Mouse (Mus musculus) frontal cortex, postnatal 10 days (tissue): ENCODE data around the gene Mrpl50.
"Not testable (repeated sequence)": the region's sequence is repeated elsewhere in the genome, so short reads cannot be mapped to it uniquely, and the experiment has no call there.

Experiments
- DNase-seq, 2 experiments: peaks; one replicate each; pipeline ENCODE4 v3.0.0; 2022; ENCODE audit warnings: low spot score in 2 of 2, mixed read lengths in 1 of 2

The Mrpl50 gene

GRCm38 (mm10) chr4:49510236-49510835, 10.6 kb downstream of the Mrpl50 start:
- not testable (repeated sequence) for DNase-seq

- DNase-seq = no peak
These were observed 11.7 kb downstream of the Mrpl50 start for GRCm38 (mm10) chr4:49509183-49509582.

GRCm38 (mm10) chr4:49506386-49506785, 14.5 kb downstream of the Mrpl50 start, which contains the start of gene Baat:
Gene Baat (minus strand): TSS chr4:49506557.
- no peak for DNase-seq

GRCm38 (mm10) chr4:49503563-49503962, 17.3 kb downstream of the Mrpl50 start:
- no peak for DNase-seq

- DNase-seq = not testable (repeated sequence)
These were observed 34.8 kb downstream of the Mrpl50 start for GRCm38 (mm10) chr4:49485934-49486650.

GRCm38 (mm10) chr4:49485442-49485841, 35.5 kb downstream of the Mrpl50 start:
- no peak for DNase-seq

GRCm38 (mm10) chr4:49480896-49481295, 40.0 kb downstream of the Mrpl50 start:
- DNase-seq = no peak

- no peak for DNase-seq
These were observed 40.7 kb downstream of the Mrpl50 start for GRCm38 (mm10) chr4:49480104-49480760.

- not testable (repeated sequence) for DNase-seq
These were observed 41.9 kb downstream of the Mrpl50 start for GRCm38 (mm10) chr4:49479035-49479434.

GRCm38 (mm10) chr4:49478118-49478877, 42.6 kb downstream of the Mrpl50 start:
- no peak for DNase-seq

GRCm38 (mm10) chr4:49474583-49474982, 46.3 kb downstream of the Mrpl50 start:
- DNase-seq = no peak

- DNase-seq = no peak
These were observed 47.3 kb downstream of the Mrpl50 start, which contains the start of gene Acnat1 for GRCm38 (mm10) chr4:49473435-49474100. Gene Acnat1 (minus strand): TSS chr4:49473912.

- no peak for DNase-seq
These were observed 51.3 kb downstream of the Mrpl50 start for GRCm38 (mm10) chr4:49469435-49470151.

DNA sequence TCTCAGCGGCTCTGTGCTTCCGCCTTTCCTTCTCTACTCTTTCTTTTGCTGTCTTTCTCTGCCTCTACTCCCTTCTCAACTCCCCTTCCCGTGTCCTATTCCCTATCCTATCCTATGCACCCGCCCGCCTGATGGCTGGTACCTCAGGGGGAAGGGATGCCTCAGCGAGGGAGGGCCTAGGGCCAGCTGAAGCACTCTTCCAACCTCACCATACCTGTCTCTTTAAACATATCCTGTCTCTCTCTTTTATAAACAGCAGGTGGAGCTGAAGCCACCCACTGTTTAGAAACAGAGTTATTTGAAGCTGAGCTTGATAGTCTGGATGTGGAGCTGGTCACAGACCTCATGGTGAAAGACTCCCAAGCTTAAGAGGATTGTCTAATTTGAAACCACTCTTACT, 53.5 kb downstream of the Mrpl50 start:
- DNase-seq = no peak
